Mouse (Mus musculus) heart, embryonic 10.5 days (tissue): ENCODE measurements around the gene Pirb. TPM values are rescaled to one million over a fixed set of nuclear protein-coding genes. Genes with fewer than 3 reads are reported as not detected.
"Not testable (repeated sequence)": the region's sequence is repeated elsewhere in the genome, so short reads cannot be mapped to it uniquely, and the experiment has no call there.

Experiments used
- DNase-seq: peaks from one replicate; pipeline ENCODE4 v3.0.0-alpha.2; 2017; ENCODE audit warnings: low spot score
- H3K27ac ChIP-seq: fragments of 300-500 bp; sonication (generic); 2 replicates; pipeline ENCODE4 v1.5.1; 2016; ENCODE audit warnings: mild to moderate bottlenecking
- H3K27me3 ChIP-seq: fragments of 300-500 bp; sonication (generic); 2 replicates; pipeline ENCODE4 v1.6.1; 2016; ENCODE audit warnings: mild to moderate bottlenecking; ENCODE audit not compliant: poor library complexity, insufficient read depth, severe bottlenecking
- H3K36me3 ChIP-seq: fragments of 300-500 bp; sonication (generic); 2 replicates; pipeline ENCODE4 v1.6.1; 2016; ENCODE audit warnings: mild to moderate bottlenecking, moderate library complexity
- H3K4me1 ChIP-seq: fragments of 300-500 bp; sonication (generic); 2 replicates; pipeline ENCODE4 v1.6.1; 2016; ENCODE audit warnings: mild to moderate bottlenecking
- H3K4me3 ChIP-seq: fragments of 300-500 bp; sonication (generic); 2 replicates; pipeline ENCODE4 v1.5.1; 2016; ENCODE audit warnings: mild to moderate bottlenecking, moderate library complexity
- H3K9me3 ChIP-seq: fragments of 300-500 bp; sonication (generic); 2 replicates; pipeline ENCODE4 v1.6.1; 2016; ENCODE audit warnings: mild to moderate bottlenecking, moderate library complexity
- WGBS: fragments of 180-500 bp; shearing (Covaris S2); methylation state at CpG from one replicate; pipeline ENCODE4 v1.1.7; 2016; 5-methylcytosine and 5-hydroxymethylcytosine counted together
- polyA plus RNA-seq: library from polyadenylated mRNA; unstranded; fragments of >200 nt; fragmentation: Nextera tagmentation; extraction: Ambion mirVana; gene quantifications from 2 replicates; pipeline ENCODE4 v1.2.1, GENCODE M21; 2016

The Pirb gene
- polyA plus RNA-seq, 1 experiment from 2014 or later = 0.05 TPM

DNA sequence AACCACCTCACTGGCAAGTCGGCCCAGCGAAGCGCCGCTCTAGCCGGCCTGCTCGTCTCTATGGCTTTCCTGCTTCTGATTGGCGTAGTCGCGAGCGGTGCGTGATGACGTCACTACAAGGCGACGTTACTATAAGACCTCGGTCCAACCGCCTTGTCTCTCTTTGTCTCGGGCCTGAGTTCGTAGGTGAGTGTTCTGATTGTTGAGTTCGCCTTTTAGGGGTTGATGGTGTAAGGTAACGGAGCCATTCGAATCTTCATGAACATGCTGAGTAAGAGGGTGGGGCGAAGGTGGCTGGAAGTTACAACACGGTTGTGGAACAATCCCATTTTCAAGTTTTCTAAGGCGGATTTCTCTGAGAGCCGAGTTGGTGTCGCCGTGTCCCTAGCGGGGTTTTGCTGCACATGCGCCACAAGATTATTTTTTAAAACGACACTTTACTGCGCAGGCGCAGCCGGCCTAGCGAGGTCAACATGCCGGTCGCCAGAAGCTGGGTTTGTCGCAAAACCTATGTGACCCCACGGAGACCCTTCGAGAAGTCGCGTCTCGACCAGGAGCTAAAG, 16.2 kb downstream of the Pirb start, which contains the start of gene Rps9:
Gene Rps9, plus strand, starts transcription at position 115 of the 563 bp plus-strand sequence.
- peaks cover 64% of the 10 kb centered on the region for H3K36me3 ChIP-seq
- H3K4me3 ChIP-seq = peak within 1 kb of the TSS; percentile 77

DNA sequence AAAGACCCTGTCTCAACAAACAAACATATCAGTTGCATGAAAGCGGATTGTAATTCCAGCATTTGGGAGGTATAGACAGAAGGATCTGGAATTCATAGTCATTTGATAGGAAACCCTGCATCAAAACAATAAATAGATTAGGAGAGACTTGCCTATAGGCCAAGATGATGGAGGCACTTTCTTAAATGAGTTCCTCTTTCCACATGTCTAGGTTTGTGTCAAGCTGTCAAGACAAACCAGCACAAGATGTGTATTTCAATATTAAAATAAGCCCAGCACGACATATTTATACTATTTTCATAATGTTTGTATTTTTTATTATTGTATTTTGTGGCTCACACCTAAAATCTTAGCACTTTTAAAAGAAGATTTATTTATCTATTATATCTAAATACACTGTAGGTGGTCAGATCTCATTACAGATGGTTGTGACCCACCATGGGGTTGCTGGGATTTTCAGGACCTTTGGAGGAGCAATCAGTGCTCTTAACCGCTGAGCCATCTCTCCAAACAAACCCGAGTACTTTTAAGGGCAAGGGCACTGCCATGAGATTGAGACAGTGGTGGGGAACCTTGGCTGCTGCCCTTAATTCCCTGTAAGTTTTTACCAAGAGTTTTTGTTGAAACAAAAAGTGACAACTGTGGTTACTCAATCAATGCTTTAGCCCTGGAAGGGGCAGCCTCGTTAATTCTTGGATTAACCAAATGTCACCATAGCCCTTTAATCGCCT, 16.9 kb downstream of the Pirb start:
- Histone ChIP-seq H3K36me3 (peaks cover 71% of the 10 kb centered on the region), H3K4me1 (peaks cover 8% of the 10 kb centered on the region), H3K27me3 (no peaks in the 10 kb centered on the region), H3K27ac (peak overlapping the region; percentile 94), H3K9me3 (no peaks in the 10 kb centered on the region), H3K4me3 (peak overlapping the region; percentile 77)
- 20% methylated on average over 6 of the region's 6 CpGs for WGBS
- no peak for DNase-seq

More for the DNA sequence above, 16.2 kb downstream of the Pirb start, which contains the start of gene Rps9:
- H3K4me1 ChIP-seq = peaks cover 8% of the 10 kb centered on the region
- no peaks in the 10 kb centered on the region for H3K9me3 ChIP-seq
- 0% methylated on average over 42 of the region's 42 CpGs for WGBS
- H3K27ac ChIP-seq = peak within 1 kb of the TSS; percentile 94
- peak; percentile 98 for DNase-seq
- H3K27me3 ChIP-seq = no peaks in the 10 kb centered on the region

DNA sequence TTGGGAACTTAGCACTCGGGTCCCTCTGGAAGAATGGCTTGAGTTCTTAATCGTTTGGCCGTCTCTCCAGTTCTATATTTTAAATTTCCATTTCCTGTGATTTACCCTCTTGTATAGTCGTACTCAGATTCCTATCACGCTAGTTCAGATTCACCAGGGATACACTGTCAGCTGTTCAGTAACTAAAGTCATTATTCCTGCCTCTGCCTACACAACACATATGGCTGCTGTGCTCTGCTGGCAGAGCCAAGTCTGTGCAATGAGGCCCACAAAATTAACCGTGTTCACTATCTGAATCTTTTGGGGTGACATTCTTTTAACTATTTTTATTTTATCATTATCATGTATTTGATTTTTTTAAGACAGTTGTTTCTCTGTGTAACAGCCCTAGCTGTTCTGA, 21.7 kb downstream of the Pirb start:
- 94% methylated on average over 6 of the region's 6 CpGs for WGBS
- Histone ChIP-seq H3K4me1 (peaks cover 8% of the 10 kb centered on the region; the same call in 1 of the 2 replicates), H3K4me3 (no peak overlapping the region), H3K27ac (no peak overlapping the region), H3K27me3 (no peaks in the 10 kb centered on the region), H3K36me3 (peaks cover 56% of the 10 kb centered on the region), H3K9me3 (no peaks in the 10 kb centered on the region)
- DNase-seq = no peak

DNA sequence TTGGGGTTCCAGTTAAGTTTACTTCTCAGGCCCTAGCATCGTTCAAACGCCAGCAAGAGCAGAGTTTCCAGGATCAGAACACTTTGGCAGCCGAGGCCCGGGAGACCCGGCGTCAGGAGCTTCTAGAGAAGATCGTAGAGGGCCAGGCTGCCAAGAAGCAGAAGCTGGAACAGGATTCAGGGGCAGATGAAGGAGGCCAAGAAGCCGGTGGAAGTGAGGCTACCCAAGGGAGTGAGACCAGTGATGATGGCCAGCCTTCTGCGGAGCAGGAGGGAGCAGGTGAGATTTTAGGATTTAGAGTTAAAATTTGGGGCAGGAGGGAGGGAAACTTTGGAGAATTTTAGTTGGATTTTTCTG, 25.3 kb downstream of the Pirb start:
- peaks cover 40% of the 10 kb centered on the region for H3K36me3 ChIP-seq
- H3K27me3 ChIP-seq, DNase-seq, H3K9me3 ChIP-seq: not testable (repeated sequence)
- peak overlapping the region; percentile 77 for H3K4me3 ChIP-seq
- H3K27ac ChIP-seq = peak overlapping the region; percentile 94
- 6% methylated on average over 9 of the region's 9 CpGs for WGBS
- peaks cover 21% of the 10 kb centered on the region; the same call in 1 of the 2 replicates for H3K4me1 ChIP-seq

DNA sequence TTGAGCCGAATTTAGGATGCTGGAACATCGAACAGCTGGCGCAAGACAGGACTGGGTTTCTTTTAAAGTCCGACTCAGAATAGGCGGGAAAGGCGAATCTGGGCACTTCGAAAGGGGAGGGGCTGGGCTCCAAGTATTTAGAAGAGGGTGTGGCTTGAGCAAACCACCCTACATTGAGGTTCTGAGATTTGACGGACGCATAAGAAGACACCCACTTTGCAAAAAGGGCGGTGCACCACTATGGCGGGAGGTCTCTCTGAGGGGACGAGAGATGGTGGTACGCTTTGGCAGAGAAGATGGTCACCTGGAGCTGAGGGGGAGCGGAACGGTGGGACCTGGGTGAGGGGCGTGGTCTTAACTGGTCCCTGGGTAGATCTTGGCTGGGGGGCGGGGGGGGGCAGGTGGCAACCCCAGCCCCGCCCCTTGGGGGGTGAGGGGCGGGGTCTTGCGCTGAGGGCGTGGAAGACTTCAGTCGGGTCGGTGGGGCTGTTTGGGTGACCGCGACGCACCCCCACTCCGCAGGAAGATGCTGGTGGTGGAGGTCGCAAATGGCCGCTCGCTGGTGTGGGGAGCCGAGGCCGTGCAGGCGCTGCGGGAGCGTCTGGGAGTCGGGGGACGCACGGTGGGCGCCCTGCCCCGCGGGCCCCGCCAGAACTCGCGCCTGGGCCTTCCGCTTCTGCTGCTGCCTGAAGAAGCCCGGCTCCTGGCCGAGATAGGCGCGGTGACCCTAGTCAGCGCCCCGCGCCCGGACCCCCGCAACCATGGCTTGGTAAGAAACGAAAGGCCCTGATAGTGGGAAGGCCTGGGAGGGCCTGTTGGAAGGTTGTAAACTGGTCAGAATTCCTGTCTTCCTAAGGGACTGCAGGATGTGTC, 25.9 kb downstream of the Pirb start:
- peak overlapping the region; percentile 94 for H3K27ac ChIP-seq
- no peaks in the 10 kb centered on the region for H3K9me3 ChIP-seq
- peaks cover 35% of the 10 kb centered on the region for H3K36me3 ChIP-seq
- DNase-seq = peak; percentile 91
- peak overlapping the region; percentile 77 for H3K4me3 ChIP-seq
- H3K27me3 ChIP-seq = no peaks in the 10 kb centered on the region
- H3K4me1 ChIP-seq = peaks cover 21% of the 10 kb centered on the region; the same call in 1 of the 2 replicates
- WGBS = under 1% methylated on average over 54 of the region's 55 CpGs

DNA sequence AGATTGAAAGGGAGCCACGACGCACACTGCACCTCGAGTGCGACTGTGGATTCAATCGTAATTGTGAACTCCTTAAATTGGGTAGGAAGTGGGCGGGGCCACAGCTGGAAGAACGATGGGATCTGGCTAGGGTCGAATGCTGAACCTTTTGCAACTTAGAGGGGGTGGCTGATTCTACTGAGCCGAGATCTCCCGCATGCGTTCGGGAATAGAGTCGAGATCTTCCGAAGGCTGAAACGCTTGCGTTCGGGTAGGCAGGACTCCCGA, 26.4 kb downstream of the Pirb start:
- peak overlapping the region; percentile 94 for H3K27ac ChIP-seq
- no peaks in the 10 kb centered on the region for H3K27me3 ChIP-seq
- H3K4me3 ChIP-seq = peak overlapping the region; percentile 77
- no peaks in the 10 kb centered on the region for H3K9me3 ChIP-seq
- H3K4me1 ChIP-seq = peaks cover 21% of the 10 kb centered on the region; the same call in 1 of the 2 replicates
- 0% methylated on average over 18 of the region's 18 CpGs for WGBS
- H3K36me3 ChIP-seq = peaks cover 29% of the 10 kb centered on the region
- DNase-seq = no peak

DNA sequence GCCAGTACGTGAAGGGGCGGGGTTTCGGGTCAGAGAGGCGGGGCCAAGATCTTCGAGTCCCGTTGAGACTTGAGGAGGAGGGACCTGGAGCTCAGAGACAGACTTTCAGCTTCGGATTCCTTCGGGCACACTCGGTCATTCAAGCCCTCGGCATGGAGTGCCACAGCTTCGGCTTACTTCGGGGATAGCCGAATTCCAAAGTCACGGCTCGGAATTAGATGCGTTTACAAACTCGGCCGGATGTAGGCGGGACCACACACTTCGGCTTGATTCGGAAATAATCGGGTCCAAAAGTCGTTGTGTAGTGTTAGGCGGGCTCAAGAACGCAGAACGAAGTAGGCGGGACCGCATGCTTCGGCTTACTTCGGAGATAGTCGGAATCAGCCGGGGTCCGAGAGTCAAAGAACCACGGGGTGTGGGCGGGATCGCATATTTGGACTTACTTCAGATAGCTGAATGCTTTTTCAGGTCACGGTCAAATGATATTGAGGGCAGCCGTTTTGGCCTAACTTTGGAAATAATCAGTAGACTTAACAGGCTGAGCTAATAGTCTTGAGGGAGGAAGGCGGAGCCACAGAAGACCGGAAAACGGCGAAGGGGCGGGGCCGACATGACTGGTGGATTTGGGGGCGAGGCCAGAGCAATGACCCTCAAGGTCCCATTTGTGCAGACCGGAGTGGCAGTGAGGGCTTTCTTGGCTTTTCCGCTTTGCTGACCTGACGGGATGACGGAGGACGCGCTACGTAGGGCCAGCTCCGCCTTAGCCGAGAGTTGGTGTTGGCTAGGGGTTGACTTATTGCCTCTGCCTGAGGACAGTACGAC, 27.0 kb downstream of the Pirb start, which contains the start of gene Mboat7:
Gene Mboat7, minus strand, starts transcription at position 537 of the 822 bp plus-strand sequence.
- peaks cover 21% of the 10 kb centered on the region; the same call in 1 of the 2 replicates for H3K4me1 ChIP-seq
- under 1% methylated on average over 55 of the region's 55 CpGs for WGBS
- no peaks in the 10 kb centered on the region for H3K9me3 ChIP-seq
- DNase-seq = peak; percentile 99
- H3K36me3 ChIP-seq = peaks cover 26% of the 10 kb centered on the region
- H3K4me3 ChIP-seq = peak within 1 kb of the TSS; percentile 77
- H3K27me3 ChIP-seq = no peaks in the 10 kb centered on the region
- H3K27ac ChIP-seq = peak within 1 kb of the TSS; percentile 94

DNA sequence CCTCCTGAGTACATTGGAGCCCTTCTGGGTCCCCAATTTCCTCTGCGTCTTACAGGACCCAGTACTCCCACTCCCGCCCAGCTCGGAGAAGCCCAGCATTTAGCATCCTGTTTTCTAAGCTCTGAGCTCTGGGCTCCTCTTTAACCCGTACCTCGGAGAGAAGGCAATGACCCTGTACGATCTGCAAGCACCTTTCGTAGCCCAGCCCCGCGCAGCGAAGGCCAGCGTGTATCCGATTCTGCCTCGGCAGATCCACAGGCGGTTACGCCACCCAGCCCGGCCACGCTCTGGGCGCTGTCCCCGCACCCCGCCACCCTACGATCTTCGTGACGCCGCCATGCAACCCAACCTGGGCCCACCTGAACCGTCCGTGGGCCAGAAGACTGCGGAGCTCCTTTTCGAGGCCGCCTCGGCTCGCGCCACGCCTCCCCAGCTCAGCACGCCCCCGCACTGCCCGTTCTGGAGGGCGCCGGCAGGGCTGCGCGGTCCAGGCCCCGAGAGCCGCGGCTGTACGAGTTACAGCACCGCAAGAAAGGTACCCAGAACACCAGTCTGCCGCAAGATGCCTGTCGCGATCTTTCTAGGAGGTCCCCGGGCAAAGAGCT, 27.7 kb downstream of the Pirb start, which contains the start of gene Tsen34:
Gene Tsen34, plus strand, starts transcription at position 482 of the 605 bp plus-strand sequence.
- peak; percentile 80 for DNase-seq
- under 1% methylated on average over 49 of the region's 49 CpGs for WGBS
- Histone ChIP-seq H3K4me3 (peak within 1 kb of the TSS; percentile 77), H3K4me1 (peaks cover 21% of the 10 kb centered on the region; the same call in 1 of the 2 replicates), H3K36me3 (peaks cover 24% of the 10 kb centered on the region), H3K9me3 (no peaks in the 10 kb centered on the region), H3K27me3 (no peaks in the 10 kb centered on the region), H3K27ac (peak within 1 kb of the TSS; percentile 94)

DNA sequence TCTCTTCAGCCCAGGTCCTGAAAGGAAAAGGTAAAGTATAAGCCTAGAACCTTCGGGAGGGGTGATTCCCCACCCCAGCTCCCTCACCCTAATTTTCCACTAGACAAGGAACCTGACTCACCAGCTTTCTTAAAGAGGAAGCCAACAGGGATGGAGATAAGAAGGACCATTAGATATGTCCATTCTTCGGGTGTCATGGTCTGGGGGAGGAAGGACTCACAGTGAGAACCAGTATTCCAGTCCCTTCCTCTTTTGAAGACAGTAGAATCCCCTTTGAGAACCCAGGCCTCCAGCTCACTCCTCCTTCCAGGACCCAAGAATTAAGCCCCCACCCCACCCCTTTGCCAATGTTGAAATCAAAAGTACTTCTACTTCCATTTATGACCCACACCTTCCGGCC, 28.3 kb downstream of the Pirb start:
- DNase-seq = no peak
- Histone ChIP-seq H3K9me3 (no peaks in the 10 kb centered on the region), H3K4me1 (peaks cover 21% of the 10 kb centered on the region; the same call in 1 of the 2 replicates), H3K27ac (peak overlapping the region; percentile 94), H3K27me3 (no peaks in the 10 kb centered on the region), H3K4me3 (peak overlapping the region; percentile 77), H3K36me3 (peaks cover 24% of the 10 kb centered on the region)
- WGBS = 28% methylated on average over 3 of the region's 3 CpGs

DNA sequence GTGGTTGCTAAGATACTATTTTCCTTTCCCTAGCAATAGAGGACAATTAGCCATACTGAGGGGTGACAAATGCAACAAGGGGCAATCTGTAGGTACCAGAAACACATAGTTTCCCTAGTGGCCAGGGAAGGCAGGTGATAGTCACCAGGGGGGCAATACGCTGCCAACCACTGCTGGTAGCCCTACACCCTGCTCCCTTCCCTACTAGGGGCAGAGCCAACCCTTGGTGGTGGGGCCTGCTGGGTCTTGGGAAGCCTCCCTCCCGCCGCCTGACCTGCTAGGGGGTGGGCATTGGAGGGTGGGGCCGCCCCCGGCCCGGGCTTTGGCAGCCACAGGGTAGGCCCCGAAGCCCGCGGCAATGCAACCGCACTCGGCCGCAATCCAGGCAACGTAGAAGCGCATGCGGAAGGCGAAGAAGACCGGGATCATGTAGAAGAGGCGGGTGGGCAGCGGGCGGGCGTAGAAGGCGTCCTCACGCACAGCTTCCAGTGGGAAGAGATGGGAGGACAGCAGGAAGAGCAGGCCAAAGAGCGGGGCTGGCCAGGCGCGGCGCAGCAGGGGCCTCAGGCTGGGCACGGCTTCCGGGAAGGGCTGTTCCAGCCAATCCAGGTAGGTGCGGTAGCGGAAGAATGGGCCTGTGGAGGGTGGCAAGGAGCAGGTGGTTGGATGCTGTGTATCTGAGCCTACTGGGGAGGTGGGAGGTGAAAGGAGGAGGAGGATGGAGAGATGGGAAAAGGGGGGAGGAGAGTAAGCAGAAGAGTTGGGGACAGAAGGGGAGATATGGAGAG, 34.6 kb downstream of the Pirb start:
- H3K27ac ChIP-seq = no peak overlapping the region
- no peaks in the 10 kb centered on the region for H3K4me1 ChIP-seq
- 84% methylated on average over 31 of the region's 31 CpGs for WGBS
- no peaks in the 10 kb centered on the region for H3K27me3 ChIP-seq
- no peaks in the 10 kb centered on the region for H3K9me3 ChIP-seq
- DNase-seq = peak; percentile 64
- H3K36me3 ChIP-seq = peaks cover 40% of the 10 kb centered on the region
- no peak overlapping the region for H3K4me3 ChIP-seq

DNA sequence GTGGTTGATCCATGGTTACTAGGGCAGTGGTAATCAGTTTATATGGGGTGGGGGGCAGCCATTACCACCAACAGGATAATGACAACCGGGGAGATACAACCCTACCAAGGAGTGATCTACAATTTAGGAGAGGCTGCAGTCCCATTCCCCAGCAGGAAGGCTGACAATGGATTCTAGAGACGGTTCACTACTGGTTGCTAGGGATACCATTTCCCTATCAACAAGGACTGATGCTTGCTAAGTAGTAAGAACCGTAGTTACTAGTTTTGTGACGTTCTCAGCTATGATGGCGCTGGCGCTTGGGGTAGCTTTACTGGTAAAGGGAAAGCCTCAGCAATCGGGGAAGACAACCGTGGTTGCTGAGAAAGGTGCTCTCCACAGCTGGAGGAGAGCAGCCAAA, 35.5 kb downstream of the Pirb start:
- Histone ChIP-seq H3K4me3 (no peak overlapping the region), H3K36me3 (peaks cover 46% of the 10 kb centered on the region), H3K27me3 (no peaks in the 10 kb centered on the region), H3K27ac (no peak overlapping the region), H3K4me1 (no peaks in the 10 kb centered on the region), H3K9me3 (no peaks in the 10 kb centered on the region)
- DNase-seq = peak; percentile 52
- WGBS = 86% methylated on average over 8 of the region's 8 CpGs
